Comparison of ENCODE assay signal across 8 mouse cellular contexts in genomic region chr11:86543960-86544638, GRCm38 (mm10). TPM values are rescaled to one million over a fixed set of nuclear protein-coding genes. Genes with fewer than 3 reads are reported as not detected.
DNase-seq lines count a peak whose midpoint lies in the region; ATAC-seq and TF ChIP-seq lines count a peak whose summit lies in the region.

No protein-coding gene starts in this region.

- in situ Hi-C loops in CH12.LX (cut with MboI; ENCODE audit: low pct_ligation_motif_present, low pct_unique_long_range_greater_than_20kb, low sequenced_read_pairs): no loop called here

- peak overlapping the region; percentile 83 to 97 (median 91) for H3K4me3 ChIP-seq in CH12.LX (replicated peaks in 1 of 3; ENCODE audit: low read depth in 2 of 3, low read length in 2 of 3, poor library complexity in 1 of 3)
- peak overlapping the region; percentile 98 for H3K4me3 ChIP-seq in hindbrain, embryonic 10.5 days
- H3K4me3 ChIP-seq in liver, embryonic 13.5 days (replicated peaks): peak overlapping the region; percentile 91
- peak overlapping the region; percentile 91 for H3K4me3 ChIP-seq in stomach, embryonic 14.5 days (ENCODE audit: low read depth, low read length)

- TF ChIP-seq POLR2A in CH12.LX (IDR thresholded peaks at IDR 0.05; ENCODE audit: low read depth, low read length): no peak

- 2% methylated on average over 50 of the region's 50 CpGs for WGBS in hindbrain, embryonic 10.5 days
- WGBS in liver, embryonic 13.5 days (ENCODE audit: insufficient replicate concordance): under 1% methylated on average over 38 of the region's 50 CpGs
- WGBS in stomach, embryonic 14.5 days: under 1% methylated on average over 37 of the region's 50 CpGs

- H3K4me1 ChIP-seq in CH12.LX (ENCODE audit: control insufficient read depth in 1 of 2, insufficient read depth in 2 of 2): peaks cover 8 to 53% of the 10 kb centered on the region in 2 experiments; a peak in 3 of 4 replicates
- H3K4me1 ChIP-seq in hindbrain, embryonic 10.5 days (replicated peaks): peaks cover 25% of the 10 kb centered on the region
- H3K4me1 ChIP-seq in liver, embryonic 13.5 days (replicated peaks): peaks cover 44% of the 10 kb centered on the region
- H3K4me1 ChIP-seq in stomach, embryonic 14.5 days (ENCODE audit: control insufficient read depth, insufficient read depth, low read length): peaks cover 3% of the 10 kb centered on the region; the same call in 1 of the 2 replicates

- peak overlapping the region; percentile 97 for H3K9ac ChIP-seq in CH12.LX (ENCODE audit: insufficient read depth, low read depth)
- peak overlapping the region; percentile 97 for H3K9ac ChIP-seq in liver, embryonic 13.5 days
- H3K9ac ChIP-seq in stomach, embryonic 14.5 days (replicated peaks; ENCODE audit: low read depth, low read length): peak overlapping the region; percentile 98

- peak; percentile 47 for DNase-seq in kidney, adult 11 months
- DNase-seq in kidney, postnatal 14 days: no peak
- peak; percentile 35 for DNase-seq in CH12.LX (ENCODE audit: extremely low read depth)
- DNase-seq in c-Kit-positive CD71-negative TER-119-negative erythroid progenitor cells, embryonic 14.5 days (ENCODE audit: low read depth): peak; percentile 9
- no peak for DNase-seq in hindbrain, embryonic 10.5 days (ENCODE audit: low spot score)
- peak; percentile 48 for DNase-seq in liver, embryonic 13.5 days
- no peak for DNase-seq in natural killer cell, adult 2 months (ENCODE audit: low spot score in 2 of 2)

- H3K36me3 ChIP-seq in CH12.LX (replicated peaks in 1 of 2; ENCODE audit: control insufficient read depth in 1 of 2, insufficient read depth in 1 of 2, low read length in 1 of 2): peaks cover under 1 to 22% of the 10 kb centered on the region in 2 experiments
- H3K36me3 ChIP-seq in hindbrain, embryonic 10.5 days: peaks cover 8% of the 10 kb centered on the region; the same call in 1 of the 2 replicates
- peaks cover 11% of the 10 kb centered on the region for H3K36me3 ChIP-seq in liver, embryonic 13.5 days
- no peaks in the 10 kb centered on the region; the same call in 1 of the 2 replicates for H3K36me3 ChIP-seq in stomach, embryonic 14.5 days (ENCODE audit: control insufficient read depth, insufficient read depth, low read length)

- H3K27ac ChIP-seq in CH12.LX (ENCODE audit: insufficient read depth, low read depth): peak overlapping the region; percentile 63
- peak overlapping the region; percentile 96 for H3K27ac ChIP-seq in hindbrain, embryonic 10.5 days
- peak overlapping the region; percentile 90 for H3K27ac ChIP-seq in liver, embryonic 13.5 days
- peak overlapping the region; percentile 92 for H3K27ac ChIP-seq in stomach, embryonic 14.5 days (ENCODE audit: low read length)

- dilution Hi-C loops in CH12.LX (cut with MboI; ENCODE audit: extremely low pct_ligation_motif_present, extremely low pct_unique_long_range_greater_than_20kb, low sequenced_read_pairs): no loop called here

- H3K4me2 ChIP-seq in CH12.LX (ENCODE audit: insufficient read depth, low read depth, poor library complexity, severe bottlenecking): peak overlapping the region; percentile 79; the same call in 1 of the 2 replicates
- H3K4me2 ChIP-seq in liver, embryonic 13.5 days: peak overlapping the region; percentile 73
- peak overlapping the region; percentile 83 for H3K4me2 ChIP-seq in stomach, embryonic 14.5 days (replicated peaks; ENCODE audit: low read depth, low read length)

- H3K79me2 ChIP-seq in CH12.LX (replicated peaks; ENCODE audit: control insufficient read depth, extremely low read depth, insufficient read depth, poor library complexity, severe bottlenecking): peaks cover 58% of the 10 kb centered on the region

- TF ChIP-seq EP300 in CH12.LX (IDR thresholded peaks at IDR 0.05; ENCODE audit: low read length): no peak

- ATAC-seq in liver, embryonic 13.5 days (ENCODE audit: low read depth): peak; percentile 69
- peak; percentile 67 for ATAC-seq in stomach, embryonic 14.5 days (ENCODE audit: insufficient number of reproducible peaks, insufficient read depth, low FRiP score, low read depth)

- TF ChIP-seq CTCF in CH12.LX (conservative IDR thresholded peaks at IDR 0.05 in 1 of 2, IDR thresholded peaks at IDR 0.05 in 1 of 2; ENCODE audit: low read depth in 2 of 2, low read length in 2 of 2): no peak

- no peak for TF ChIP-seq RAD21 in CH12.LX (IDR thresholded peaks at IDR 0.05; ENCODE audit: low read depth, low read length)

- H3K27me3 ChIP-seq in CH12.LX (replicated peaks): no peaks in the 10 kb centered on the region
- H3K27me3 ChIP-seq in hindbrain, embryonic 10.5 days (ENCODE audit: insufficient read depth, poor library complexity, severe bottlenecking): no peaks in the 10 kb centered on the region
- H3K27me3 ChIP-seq in liver, embryonic 13.5 days: no peaks in the 10 kb centered on the region
- H3K27me3 ChIP-seq in stomach, embryonic 14.5 days (ENCODE audit: control insufficient read depth, insufficient read depth, low read length): no peaks in the 10 kb centered on the region

- H3K9me3 ChIP-seq in CH12.LX (replicated peaks; ENCODE audit: low read length): no peaks in the 10 kb centered on the region
- no peaks in the 10 kb centered on the region for H3K9me3 ChIP-seq in hindbrain, embryonic 10.5 days
- H3K9me3 ChIP-seq in liver, embryonic 13.5 days (replicated peaks): no peaks in the 10 kb centered on the region
- no peaks in the 10 kb centered on the region for H3K9me3 ChIP-seq in stomach, embryonic 14.5 days (ENCODE audit: control insufficient read depth, low read depth, low read length)

TF ChIP-seq in CH12.LX, 34 proteins besides CTCF, POLR2A, EP300 and RAD21:
- TF ChIP-seq NRF1 (IDR thresholded peaks at IDR 0.05; ENCODE audit: low read depth, low read length) (peak; percentile 45), SIN3A (IDR thresholded peaks at IDR 0.05; ENCODE audit: low read length) (peak; percentile 90), MXI1 (IDR thresholded peaks at IDR 0.05; ENCODE audit: low read depth, low read length) (peak; percentile 51; the same call in 1 of the 2 replicates), USF1 (IDR thresholded peaks at IDR 0.05; ENCODE audit: low read depth, low read length) (no peak), TCF12 (IDR thresholded peaks at IDR 0.05; ENCODE audit: low read depth, low read length) (peak; percentile 35; the same call in 1 of the 2 replicates), MYC (IDR thresholded peaks at IDR 0.05; ENCODE audit: low read depth, low read length) (0 out of 2 replicates have a peak, but pooled peaks have one; percentile 26), UBTF (IDR thresholded peaks at IDR 0.05; ENCODE audit: low read depth, low read length) (peak; percentile 61), JUN (IDR thresholded peaks at IDR 0.05; ENCODE audit: insufficient read depth, low read depth, low read length) (no peak)

RNA-seq across cellular contexts. Expression of gene Rps6kb1, which starts 0.5 kb away (rescaled TPM):
- 45.2 and 56.7 TPM in 2 replicates for total RNA-seq in CH12.LX (2012; rRNA removed)
- 76.9 and 79.9 TPM in 2 replicates for total RNA-seq in CH12.LX (2014; rRNA removed)
- 110 and 152 TPM in 2 replicates for polyA plus RNA-seq in CH12.LX (2012; ENCODE audit: insufficient read length, low read depth)
- 43.5 and 53.6 TPM in 2 replicates for polyA plus RNA-seq in hindbrain, embryonic 10.5 days (2016; fragmentation: Nextera tagmentation; extraction: Ambion mirVana)
- 30.5 and 34.4 TPM in 2 replicates for polyA plus RNA-seq in liver, embryonic 13.5 days (2015; fragmentation: Nextera tagmentation; extraction: Ambion mirVana)
- 60.3 and 60.8 TPM in 2 replicates for polyA plus RNA-seq in stomach, embryonic 14.5 days (2014; fragmentation: Nextera tagmentation; extraction: Ambion mirVana)

RNA-seq across cellular contexts. Expression of gene Tubd1, which starts 0.7 kb away (rescaled TPM):
- total RNA-seq in CH12.LX (2012; rRNA removed): 11.9 and 14.3 TPM in 2 replicates
- 9.7 and 9.8 TPM in 2 replicates for total RNA-seq in CH12.LX (2014; rRNA removed)
- polyA plus RNA-seq in CH12.LX (2012; ENCODE audit: insufficient read length, low read depth): 12.6 and 13.4 TPM in 2 replicates
- 12.7 and 12.8 TPM in 2 replicates for polyA plus RNA-seq in hindbrain, embryonic 10.5 days (2016; fragmentation: Nextera tagmentation; extraction: Ambion mirVana)
- polyA plus RNA-seq in liver, embryonic 13.5 days (2015; fragmentation: Nextera tagmentation; extraction: Ambion mirVana): 13.2 and 13.6 TPM in 2 replicates
- polyA plus RNA-seq in stomach, embryonic 14.5 days (2014; fragmentation: Nextera tagmentation; extraction: Ambion mirVana): 9.9 and 10.0 TPM in 2 replicates

RNA-seq across cellular contexts. Expression of gene Rnft1, which starts 59.6 kb away (rescaled TPM):
- total RNA-seq in CH12.LX (2012; rRNA removed) (34.9 and 41.3 TPM in 2 replicates), CH12.LX (2014; rRNA removed) (49.2 and 53.0 TPM in 2 replicates)
- polyA plus RNA-seq in CH12.LX (2012; ENCODE audit: insufficient read length, low read depth): 43.2 and 49.7 TPM in 2 replicates
- polyA plus RNA-seq in hindbrain, embryonic 10.5 days (2016; fragmentation: Nextera tagmentation; extraction: Ambion mirVana): 19.7 and 25.1 TPM in 2 replicates
- 17.8 and 22.6 TPM in 2 replicates for polyA plus RNA-seq in liver, embryonic 13.5 days (2015; fragmentation: Nextera tagmentation; extraction: Ambion mirVana)
- polyA plus RNA-seq in stomach, embryonic 14.5 days (2014; fragmentation: Nextera tagmentation; extraction: Ambion mirVana): 52.4 and 54.2 TPM in 2 replicates

Comparison
In these comparisons a context has a peak if more than half of its experiments do, and no peak if none do; other contexts are left out.
1. DNase-seq: peak in kidney, adult 11 months (single experiment), CH12.LX (single experiment), c-Kit-positive CD71-negative TER-119-negative erythroid progenitor cells, embryonic 14.5 days (single experiment) and liver, embryonic 13.5 days (single experiment); none in kidney, postnatal 14 days (single experiment), hindbrain, embryonic 10.5 days (single experiment) and natural killer cell, adult 2 months (0 of 2).
2. Peak in every context shown above with its lines, with median percentiles within 50 percentile points of each other: H3K27ac ChIP-seq, H3K4me2 ChIP-seq, H3K4me3 ChIP-seq and H3K9ac ChIP-seq.